Mouse (Mus musculus): ENCODE data around the gene Gm17509.
"Not testable (repeated sequence)": the region's sequence is repeated elsewhere in the genome, so short reads cannot be mapped to it uniquely, and the experiment has no call there.

Gene Gm17509

GRCm38 (mm10) chr13:117206066-117206465, 14.8 kb downstream of the Gm17509 start:
- DNase-seq (ENCODE audit: low read depth, low spot score), result no peak

GRCm38 (mm10) chr13:117204685-117205084, 16.2 kb downstream of the Gm17509 start:
- no peak for DNase-seq (ENCODE audit: low read depth, low spot score)

- peak; percentile 40 for DNase-seq (ENCODE audit: low read depth, low spot score)
These were observed 18.0 kb downstream of the Gm17509 start for GRCm38 (mm10) chr13:117202755-117203471.

GRCm38 (mm10) chr13:117198402-117199083, 22.3 kb downstream of the Gm17509 start:
- peak; percentile 56 for DNase-seq (ENCODE audit: low read depth, low spot score)

- no peak for DNase-seq (ENCODE audit: low read depth, low spot score)
These were observed 23.2 kb downstream of the Gm17509 start for GRCm38 (mm10) chr13:117197666-117198065.

- no peak for DNase-seq (ENCODE audit: low read depth, low spot score)
These were observed 25.0 kb downstream of the Gm17509 start for GRCm38 (mm10) chr13:117195569-117196495.

- DNase-seq (ENCODE audit: low read depth, low spot score), result no peak
These were observed 27.4 kb downstream of the Gm17509 start for GRCm38 (mm10) chr13:117193422-117193983.

GRCm38 (mm10) chr13:117192161-117192560, 28.7 kb downstream of the Gm17509 start:
- no peak for DNase-seq (ENCODE audit: low read depth, low spot score)

- no peak for DNase-seq (ENCODE audit: low read depth, low spot score)
These were observed 35.5 kb downstream of the Gm17509 start for GRCm38 (mm10) chr13:117185329-117185728.

GRCm38 (mm10) chr13:117183288-117183687, 37.6 kb downstream of the Gm17509 start:
- DNase-seq (ENCODE audit: low read depth, low spot score), result no peak

GRCm38 (mm10) chr13:117180912-117181311, 40.0 kb downstream of the Gm17509 start:
- not testable (repeated sequence) for DNase-seq (ENCODE audit: low read depth, low spot score)

All from c-Kit-negative CD71-positive TER-119-positive erythroid progenitor cells, embryonic 14.5 days (primary cell).